27 mouse cellular contexts compared by ENCODE assay signal in genomic region chr7:133328717-133329116, GRCm38 (mm10).
DNase-seq lines count a peak whose midpoint lies in the region; ATAC-seq and TF ChIP-seq lines count a peak whose summit lies in the region.
"Had no signal": no experiment of that assay in that cellular context is flagged by ENCODE, and none has a peak within 500 bp of the region (broad histone marks: within the 10 kb centered on the region; RNA-seq: fewer than 3 reads in every experiment).

No protein-coding gene starts in this region.

- no peak overlapping the region for H3K4me3 ChIP-seq in heart, embryonic 12.5 days
- no peak overlapping the region for H3K4me3 ChIP-seq in ES-E14 (ENCODE audit: insufficient read depth in 1 of 2, low read depth in 1 of 2, low read length in 2 of 2, poor library complexity in 1 of 2, severe bottlenecking in 1 of 2)
- H3K4me3 ChIP-seq in neural tube, embryonic 15.5 days (replicated peaks): no peak overlapping the region
- H3K4me3 ChIP-seq: embryonic facial prominence, embryonic 13.5 days; heart, embryonic 13.5 days; hindbrain, embryonic 10.5 days; hindbrain, embryonic 15.5 days; layer of hippocampus, adult 2 months; midbrain, embryonic 13.5 days; neural tube, embryonic 13.5 days; stomach, embryonic 15.5 days had no signal

- peak; percentile 42; the same call in 1 of the 2 replicates for ATAC-seq in heart, embryonic 12.5 days (ENCODE audit: insufficient number of reproducible peaks, low FRiP score)
- no peak for ATAC-seq in neural tube, embryonic 15.5 days (ENCODE audit: low FRiP score)
- ATAC-seq in megakaryocyte progenitor cell, adult 5-6 weeks (replicated peaks; ENCODE audit: poor library complexity): no peak
- ATAC-seq: forebrain, embryonic 16.5 days; inflammation-experienced regulatory T-cells, adult 6 months; midbrain, embryonic 13.5 days had no signal

- peaks cover 3% of the 10 kb centered on the region; the same call in 1 of the 2 replicates for H3K9me3 ChIP-seq in heart, embryonic 12.5 days (replicated peaks)
- H3K9me3 ChIP-seq in ES-E14 (ENCODE audit: control insufficient read depth, insufficient read depth, low read depth, low read length): no peaks in the 10 kb centered on the region
- H3K9me3 ChIP-seq in neural tube, embryonic 15.5 days (replicated peaks): no peaks in the 10 kb centered on the region
- H3K9me3 ChIP-seq: embryonic facial prominence, embryonic 13.5 days; heart, embryonic 13.5 days; hindbrain, embryonic 15.5 days; midbrain, embryonic 13.5 days; neural tube, embryonic 13.5 days; stomach, embryonic 15.5 days had no signal

- H3K27ac ChIP-seq in heart, embryonic 12.5 days (ENCODE audit: poor library complexity, severe bottlenecking): no peak overlapping the region
- no peak overlapping the region for H3K27ac ChIP-seq in ES-E14 (ENCODE audit: insufficient read depth, low read depth, low read length, poor library complexity, severe bottlenecking)
- H3K27ac ChIP-seq in neural tube, embryonic 15.5 days (replicated peaks): no peak overlapping the region
- H3K27ac ChIP-seq: embryonic facial prominence, embryonic 13.5 days; heart, embryonic 13.5 days; hindbrain, embryonic 10.5 days; hindbrain, embryonic 15.5 days; layer of hippocampus, adult 2 months; midbrain, embryonic 13.5 days; neural tube, embryonic 13.5 days; stomach, embryonic 15.5 days had no signal

- DNase-seq in heart, adult 18-20 months: no peak
- DNase-seq in ES-E14 (ENCODE audit: low read depth, low spot score) (no peak), ZHBTc4 (ENCODE audit: low read depth, low spot score) (peak; percentile 22)
- no peak for DNase-seq in left cerebral cortex, postnatal 4 days
- DNase-seq: adrenal gland, postnatal 25 days; cerebellum, adult 18-20 months; cerebellum, postnatal 10 days; gastrocnemius, postnatal 25 days; heart, adult 11 months; heart, postnatal 10 days; kidney, adult 11 months; kidney, postnatal 25 days; lung, postnatal 36 days; right cerebral cortex, postnatal 14 days had no signal

- WGBS in heart, embryonic 12.5 days: 50% methylated on average over 3 of the region's 3 CpGs
- 72% methylated on average over 3 of the region's 3 CpGs for WGBS in neural tube, embryonic 15.5 days

- in situ Hi-C loops in ES-E14 (cut with MboI; ENCODE audit: low sequenced_read_pairs in 2 of 2, unreplicated experiment in 2 of 2): no loop called here

- no peak overlapping the region for H3K9ac ChIP-seq in heart, embryonic 12.5 days
- no peak overlapping the region for H3K9ac ChIP-seq in ES-E14 (ENCODE audit: insufficient read depth, low read depth, low read length, poor library complexity, severe bottlenecking)
- H3K9ac ChIP-seq in neural tube, embryonic 15.5 days (replicated peaks): no peak overlapping the region
- H3K9ac ChIP-seq: embryonic facial prominence, embryonic 13.5 days; heart, embryonic 13.5 days; hindbrain, embryonic 15.5 days; midbrain, embryonic 13.5 days; neural tube, embryonic 13.5 days; stomach, embryonic 15.5 days had no signal

- no peaks in the 10 kb centered on the region for H3K4me1 ChIP-seq in heart, embryonic 12.5 days (replicated peaks)
- peaks cover 0 to 3% of the 10 kb centered on the region in 2 experiments; a peak in 1 of 4 replicates for H3K4me1 ChIP-seq in ES-E14 (ENCODE audit: control insufficient read depth in 2 of 2, insufficient read depth in 2 of 2, low read length in 2 of 2, poor library complexity in 1 of 2)
- no peaks in the 10 kb centered on the region for H3K4me1 ChIP-seq in neural tube, embryonic 15.5 days
- H3K4me1 ChIP-seq: embryonic facial prominence, embryonic 13.5 days; heart, embryonic 13.5 days; hindbrain, embryonic 10.5 days; hindbrain, embryonic 15.5 days; midbrain, embryonic 13.5 days; neural tube, embryonic 13.5 days; stomach, embryonic 15.5 days had no signal

- intact Hi-C loops in left cerebral cortex, postnatal 4 days (cut with DNase I): no loop called here

- no peaks in the 10 kb centered on the region for H3K27me3 ChIP-seq in heart, embryonic 12.5 days (replicated peaks)
- no peaks in the 10 kb centered on the region for H3K27me3 ChIP-seq in neural tube, embryonic 15.5 days (replicated peaks)
- H3K27me3 ChIP-seq: embryonic facial prominence, embryonic 13.5 days; heart, embryonic 13.5 days; hindbrain, embryonic 15.5 days; midbrain, embryonic 13.5 days; neural tube, embryonic 13.5 days; stomach, embryonic 15.5 days had no signal

- no peaks in the 10 kb centered on the region for H3K36me3 ChIP-seq in heart, embryonic 12.5 days
- no peaks in the 10 kb centered on the region for H3K36me3 ChIP-seq in ES-E14 (ENCODE audit: control insufficient read depth, insufficient read depth, low read length, poor library complexity, severe bottlenecking)
- no peaks in the 10 kb centered on the region for H3K36me3 ChIP-seq in neural tube, embryonic 15.5 days
- H3K36me3 ChIP-seq: embryonic facial prominence, embryonic 13.5 days; heart, embryonic 13.5 days; hindbrain, embryonic 10.5 days; hindbrain, embryonic 15.5 days; midbrain, embryonic 13.5 days; neural tube, embryonic 13.5 days; stomach, embryonic 15.5 days had no signal

- H3K4me2 ChIP-seq in heart, embryonic 12.5 days: no peak overlapping the region
- H3K4me2 ChIP-seq in neural tube, embryonic 15.5 days: no peak overlapping the region
- H3K4me2 ChIP-seq: embryonic facial prominence, embryonic 13.5 days; heart, embryonic 13.5 days; hindbrain, embryonic 15.5 days; midbrain, embryonic 13.5 days; neural tube, embryonic 13.5 days; stomach, embryonic 15.5 days had no signal

TF ChIP-seq in ES-E14, 5 proteins besides CTCF, POLR2A, EP300 and RAD21:
- TF ChIP-seq ZC3H11A (IDR thresholded peaks at IDR 0.05; ENCODE audit: borderline replicate concordance, low read depth, low read length): no peak
- no peak for TF ChIP-seq CHD2 (IDR thresholded peaks at IDR 0.05; ENCODE audit: low read depth, low read length)
- TF ChIP-seq HCFC1 (IDR thresholded peaks at IDR 0.05; ENCODE audit: borderline replicate concordance, insufficient read depth, low read length): no peak
- peak; percentile 96 for TF ChIP-seq MAFK (IDR thresholded peaks at IDR 0.05; ENCODE audit: insufficient read depth, low read depth, low read length)
- TF ChIP-seq ZNF384 (IDR thresholded peaks at IDR 0.05; ENCODE audit: low read depth, low read length): no peak
